Mouse (Mus musculus) ZHBTc4 (cell line): ENCODE results near the gene Sort1.

Source experiments
- DNase-seq: peaks from one replicate; pipeline ENCODE4 v3.0.0-alpha.2; 2011; ENCODE audit warnings: low read depth, low spot score

The Sort1 gene

DNA sequence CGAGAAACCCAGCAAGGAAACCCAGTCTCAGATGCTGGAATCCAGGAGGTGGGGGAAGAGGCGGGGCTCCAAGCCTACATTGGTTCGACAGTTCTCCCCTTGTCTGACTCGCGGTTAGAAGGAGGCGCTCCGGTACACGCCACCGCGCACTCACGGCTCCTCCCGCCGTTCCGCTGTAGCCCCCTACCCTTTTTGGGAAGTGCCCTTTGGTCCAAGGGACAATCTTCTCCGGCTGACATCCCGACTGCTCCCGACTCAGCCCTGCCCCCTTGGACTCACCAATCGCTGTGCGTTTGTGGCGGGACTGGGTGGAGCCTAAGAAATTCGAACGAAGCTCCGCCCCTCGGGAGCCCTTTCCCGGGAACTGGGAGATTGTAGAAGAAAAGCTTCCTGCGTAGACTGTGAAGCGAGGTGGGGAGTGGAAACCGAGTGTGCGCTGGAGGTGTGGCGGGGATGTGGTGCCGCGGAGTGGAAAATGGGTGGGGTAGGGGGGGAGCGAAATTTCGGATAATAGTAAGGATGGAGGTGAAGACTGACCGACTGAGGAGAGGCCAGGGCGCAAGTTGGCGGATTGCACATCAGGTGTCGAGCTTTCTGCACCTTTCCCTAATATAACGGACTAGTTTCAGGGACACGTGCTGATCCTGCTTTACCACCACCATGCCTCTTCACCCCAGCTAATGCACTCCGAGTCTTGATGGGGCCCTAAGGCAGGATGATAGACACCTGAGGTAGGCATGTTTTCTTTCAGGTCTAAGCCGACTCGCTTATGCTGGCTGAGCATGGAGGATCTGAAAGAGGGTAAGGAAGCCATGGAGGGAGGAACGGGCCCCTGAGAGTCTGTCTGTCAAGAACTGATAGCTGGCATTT lies 99.8 kb downstream of the Sort1 start, which contains the start of gene Psrc1:
Psrc1 (plus strand) TSS at position 355 of the 870 bp plus-strand sequence.
- DNase-seq: peak; percentile 95

DNA sequence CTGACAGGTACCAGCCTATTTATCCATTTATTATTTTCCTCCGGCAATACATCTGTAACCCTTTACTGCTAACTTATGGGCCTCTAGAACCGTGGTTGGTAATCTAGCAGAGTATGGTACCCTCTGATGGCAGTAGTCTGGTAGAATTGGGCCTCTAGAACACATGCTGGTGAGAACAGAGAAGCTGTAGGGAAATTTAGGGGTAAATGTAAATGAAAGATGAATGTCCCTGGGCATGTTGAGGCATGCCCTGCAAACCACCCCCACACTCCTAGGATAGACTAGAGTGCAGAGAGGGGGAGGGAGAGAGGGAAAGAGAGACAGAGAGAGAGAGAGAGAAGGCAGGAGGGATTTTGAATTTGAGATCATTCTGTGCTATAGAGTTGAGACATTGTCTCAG lies 100.5 kb downstream of the Sort1 start:
- DNase-seq: peak; percentile 64

DNA sequence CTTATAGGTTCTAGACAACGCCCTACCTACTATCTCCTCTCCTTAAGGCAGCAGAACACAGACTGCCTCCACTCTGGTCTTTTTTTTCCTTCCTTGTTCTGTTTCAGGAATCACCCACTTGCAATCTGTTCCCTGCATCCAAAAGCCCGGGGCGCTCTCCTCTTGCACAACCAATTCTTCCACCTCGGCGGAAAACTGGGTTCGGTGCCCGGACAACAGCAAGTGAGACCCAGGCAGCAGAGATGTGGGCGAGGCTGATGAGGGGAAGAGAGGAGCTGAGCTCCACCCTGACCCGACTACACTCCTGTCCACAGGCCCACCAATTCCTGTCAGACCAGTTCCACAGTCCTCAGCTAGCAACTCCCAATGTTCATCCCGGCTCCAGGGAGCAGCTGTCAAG lies 102.3 kb downstream of the Sort1 start:
- DNase-seq: no peak

DNA sequence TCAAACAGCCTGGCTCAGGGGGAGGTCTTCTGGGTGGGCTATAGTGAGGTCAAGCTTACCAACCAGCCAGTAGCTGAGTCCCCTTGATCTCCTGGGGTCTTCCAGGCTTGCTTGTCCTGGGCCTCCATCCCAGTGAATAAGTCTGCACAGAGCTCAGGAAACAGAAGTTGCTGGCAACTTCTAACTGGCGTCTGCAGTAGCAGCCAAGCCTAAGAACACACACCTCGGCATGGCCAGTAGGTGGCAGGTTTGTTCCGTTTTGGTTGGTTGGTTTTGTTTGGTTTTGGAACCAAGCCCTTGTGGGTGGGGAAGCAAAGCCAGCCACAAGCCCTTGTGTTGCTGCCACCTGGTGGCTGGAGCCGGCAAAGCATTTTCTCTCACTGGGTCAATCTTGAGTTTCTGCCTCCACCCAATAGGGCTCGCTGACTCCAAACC lies 105.2 kb downstream of the Sort1 start:
- DNase-seq: peak; percentile 97

DNA sequence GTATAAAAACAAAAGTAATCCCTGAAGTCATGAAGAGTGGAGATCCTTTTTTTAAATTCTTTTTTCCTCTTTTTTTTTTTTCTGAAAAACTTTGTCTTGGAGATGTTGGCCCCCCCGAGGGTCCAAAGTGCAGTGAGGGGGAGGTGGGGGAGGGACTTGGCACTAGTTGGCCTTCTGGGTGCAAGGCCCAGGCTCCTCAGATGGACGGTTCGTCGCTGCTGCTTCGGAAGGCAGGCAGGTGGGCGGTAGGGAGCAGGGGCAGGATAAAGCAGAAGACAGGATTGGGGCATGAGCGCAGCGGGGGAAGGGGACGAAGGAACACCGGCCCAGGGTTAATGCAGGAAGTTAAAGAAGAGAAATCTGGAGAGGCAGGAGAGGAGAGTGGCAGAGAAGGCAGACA lies 108.4 kb downstream of the Sort1 start:
- no peak for DNase-seq

DNA sequence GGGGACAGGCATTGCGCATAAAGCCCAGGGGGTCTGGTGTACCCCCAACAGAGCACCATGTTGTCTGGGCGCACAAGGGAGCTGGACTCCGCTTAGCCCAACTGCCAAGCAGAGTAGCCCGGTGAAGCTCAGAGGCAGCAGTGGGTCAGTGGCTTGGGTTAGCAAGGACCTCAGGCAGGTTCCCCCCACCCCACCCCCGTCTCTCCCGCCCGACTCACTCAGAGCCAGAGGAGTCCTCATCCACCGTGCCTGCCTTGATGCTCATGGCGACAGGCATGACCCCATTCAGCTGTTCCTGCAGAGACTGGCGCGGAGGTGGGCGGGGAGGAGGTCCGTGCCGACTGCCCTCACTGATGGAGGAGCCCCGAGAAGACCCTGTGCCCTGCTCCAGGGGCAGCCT lies 108.9 kb downstream of the Sort1 start:
- DNase-seq: no peak

DNA sequence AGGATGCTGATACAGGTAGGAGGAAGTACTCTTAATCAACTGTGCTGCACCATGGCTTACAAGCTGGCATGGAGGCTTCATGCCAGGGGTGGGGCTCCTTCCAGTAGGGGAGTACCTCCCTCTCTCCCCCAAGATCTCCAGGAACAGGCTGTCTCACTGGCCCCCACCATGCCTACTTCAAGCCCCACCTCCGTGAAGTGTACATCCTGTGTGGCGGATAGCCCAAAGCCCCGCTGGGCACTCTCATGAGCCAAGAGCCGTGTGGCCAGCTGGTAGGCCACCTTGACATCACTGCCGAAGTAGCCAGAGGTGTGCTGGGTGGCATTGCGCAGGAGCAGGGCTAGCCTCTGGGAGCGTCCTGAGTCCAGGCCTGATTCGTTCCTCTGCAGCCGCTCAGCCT lies 114.4 kb downstream of the Sort1 start:
- DNase-seq: no peak

DNA sequence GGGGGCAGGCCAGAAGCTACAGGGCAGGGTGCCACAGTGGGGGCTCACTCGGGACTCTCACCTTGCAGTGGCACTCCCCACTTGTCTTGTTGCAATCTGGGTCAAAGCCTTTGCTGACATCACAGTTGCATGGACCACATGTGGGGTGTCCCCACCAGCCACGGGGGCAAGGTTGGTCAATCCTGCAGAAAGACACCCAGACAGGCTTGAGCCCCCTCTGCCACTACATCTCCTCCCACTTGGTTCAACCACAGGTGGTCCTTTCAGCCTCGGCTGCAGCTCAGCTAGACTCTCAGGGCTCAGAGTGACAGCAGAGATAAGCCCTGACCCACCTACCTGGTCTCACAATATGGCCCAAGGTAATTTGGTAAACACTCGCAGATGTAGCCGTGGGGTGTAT lies 116.6 kb downstream of the Sort1 start:
- DNase-seq: no peak

DNA sequence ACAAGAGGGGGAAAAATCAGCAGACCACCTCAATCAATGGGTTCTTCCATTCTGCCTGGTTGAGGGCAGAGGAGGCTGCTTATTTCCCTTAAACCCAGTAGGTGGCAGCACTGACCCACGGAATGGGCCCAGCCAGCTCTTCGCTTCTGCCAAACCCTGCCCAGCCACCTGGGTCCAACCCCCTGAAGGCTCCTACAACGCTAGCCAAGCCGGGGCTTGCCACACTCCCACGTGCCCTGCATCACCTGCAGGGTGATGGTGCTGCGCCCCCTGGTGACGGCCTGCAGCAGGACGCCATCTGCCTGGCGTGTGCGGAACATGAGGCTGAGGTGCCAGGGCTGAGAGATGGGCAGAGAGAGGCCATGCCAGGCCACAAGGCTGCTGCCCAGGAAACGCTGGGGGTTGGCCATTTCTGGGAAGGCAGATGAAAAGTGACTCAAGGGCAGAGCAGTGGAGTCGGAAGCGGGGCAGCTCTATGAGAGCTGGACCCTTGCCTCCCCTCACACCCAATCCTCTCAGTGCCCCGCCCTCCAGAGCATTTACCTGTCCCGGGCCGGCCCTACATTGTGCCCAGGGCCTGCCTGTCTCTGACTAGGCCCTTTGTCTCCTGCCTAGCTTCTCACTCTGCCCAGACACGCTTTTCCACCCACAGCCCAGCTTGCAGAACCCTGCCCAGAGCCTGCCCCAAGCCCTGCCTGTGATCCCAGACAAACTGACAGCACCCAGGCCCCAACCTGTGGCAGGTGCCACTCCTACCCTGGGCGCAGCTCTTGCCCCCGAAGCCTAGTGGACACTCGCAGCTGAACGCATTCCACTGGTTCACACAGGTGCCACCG lies 118.0 kb downstream of the Sort1 start:
- DNase-seq: peak; percentile 96

DNA sequence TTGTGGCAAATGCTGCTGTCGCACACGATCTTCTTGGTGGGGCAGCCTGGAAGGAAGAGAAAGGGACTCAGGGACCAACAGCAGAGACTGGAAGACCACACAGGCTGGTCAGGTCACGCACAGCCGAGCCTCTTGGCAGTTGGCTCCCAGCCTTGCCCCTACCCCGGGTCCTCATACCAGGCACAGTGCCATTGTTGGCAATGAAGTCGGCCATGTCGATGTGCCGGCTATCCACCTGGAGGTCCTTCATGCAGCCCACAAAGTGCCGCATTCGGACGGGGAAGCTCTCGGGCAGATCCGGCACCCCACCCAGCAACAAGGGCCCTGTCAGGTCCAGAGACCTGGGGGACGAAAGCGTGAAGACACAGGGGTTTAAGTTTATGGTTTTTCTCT lies 118.6 kb downstream of the Sort1 start:
- DNase-seq: no peak

DNA sequence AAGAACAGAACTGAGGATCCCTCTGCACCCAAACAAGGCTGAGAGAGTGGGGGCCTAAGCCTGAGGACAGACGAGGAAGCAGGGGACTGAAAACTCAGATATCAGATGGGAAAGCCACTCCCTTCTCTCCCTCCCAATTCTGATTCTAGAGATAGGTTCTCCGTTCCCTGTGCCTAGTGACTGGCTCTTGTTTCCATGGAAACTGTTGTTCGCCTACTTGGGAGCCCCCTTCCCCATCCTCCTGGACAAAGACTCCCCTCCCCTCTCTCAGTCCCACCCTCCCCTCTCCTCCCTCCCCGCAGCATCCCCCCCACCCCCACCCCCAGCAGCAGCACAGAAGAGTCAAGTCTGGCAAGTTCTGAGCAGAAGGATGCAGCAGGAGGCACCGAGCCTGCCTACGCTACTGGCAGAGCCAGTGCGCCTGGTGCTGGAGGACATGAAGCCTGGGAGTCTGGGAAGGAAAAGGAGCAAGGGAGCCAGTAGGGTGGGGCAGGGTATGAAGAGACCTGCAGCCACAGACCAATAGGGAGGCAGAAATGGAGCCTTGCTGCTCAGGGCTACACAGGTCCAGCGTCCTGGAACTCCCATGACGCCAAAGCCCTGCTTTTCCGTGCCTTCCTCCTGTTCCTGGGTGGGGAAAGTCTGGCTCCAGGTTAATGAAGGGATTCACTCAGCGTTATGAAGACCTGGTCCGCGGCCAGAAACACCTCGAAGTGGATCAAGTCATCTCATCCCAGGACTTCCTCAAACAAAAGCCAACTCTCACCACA lies 121.8 kb downstream of the Sort1 start:
- DNase-seq: no peak

DNA sequence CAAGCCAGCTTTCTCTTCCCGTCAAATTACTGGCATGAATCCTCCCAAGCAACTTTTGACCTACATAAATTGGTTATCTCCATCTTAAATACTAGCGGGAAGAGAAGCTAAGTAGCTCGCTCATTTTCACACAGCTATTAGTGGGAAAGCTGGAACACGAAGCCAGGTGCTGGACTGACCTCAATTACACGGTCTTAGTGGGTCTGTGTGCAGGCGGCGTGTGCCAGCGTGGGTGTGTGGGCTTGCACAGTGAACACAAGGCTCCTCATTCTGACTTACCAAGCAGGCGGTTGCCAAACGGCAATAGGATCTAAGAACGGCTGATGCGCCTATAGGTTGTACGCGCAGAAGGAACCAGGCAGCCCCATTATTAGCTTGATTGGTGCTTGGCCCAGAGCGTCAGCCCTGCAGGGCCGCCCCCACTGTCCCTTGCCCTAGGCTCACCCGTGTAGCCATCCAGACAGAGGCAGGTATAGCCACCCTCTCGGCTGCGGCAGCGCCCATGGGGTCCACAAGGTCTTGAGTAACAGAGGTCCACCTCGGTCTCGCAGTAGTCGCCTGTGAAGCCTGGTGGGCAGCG lies 122.5 kb downstream of the Sort1 start:
- no peak for DNase-seq

DNA sequence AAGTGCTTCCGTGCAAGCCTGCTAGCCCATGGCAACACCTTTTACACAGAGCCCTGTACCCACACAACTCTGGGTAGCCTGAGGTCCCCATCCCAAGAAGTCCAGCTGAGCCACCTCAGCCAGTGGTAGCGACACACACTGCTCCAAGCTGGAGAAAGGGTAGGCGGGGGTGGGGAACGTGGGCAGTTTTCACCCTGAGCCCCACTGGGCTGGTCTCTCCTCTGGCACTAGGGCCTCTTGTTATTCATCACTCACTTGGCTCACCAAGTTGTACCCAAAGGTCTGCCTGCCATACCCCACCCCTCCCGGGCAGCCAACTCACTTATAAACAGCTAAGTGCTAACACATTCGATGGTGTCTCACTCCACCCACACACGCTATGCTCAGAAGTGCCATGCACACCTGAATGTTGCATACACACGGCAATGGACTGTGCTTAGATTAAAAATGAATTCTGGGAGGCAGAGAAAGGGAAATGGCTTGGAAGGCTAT lies 124.7 kb downstream of the Sort1 start:
- no peak for DNase-seq

DNA sequence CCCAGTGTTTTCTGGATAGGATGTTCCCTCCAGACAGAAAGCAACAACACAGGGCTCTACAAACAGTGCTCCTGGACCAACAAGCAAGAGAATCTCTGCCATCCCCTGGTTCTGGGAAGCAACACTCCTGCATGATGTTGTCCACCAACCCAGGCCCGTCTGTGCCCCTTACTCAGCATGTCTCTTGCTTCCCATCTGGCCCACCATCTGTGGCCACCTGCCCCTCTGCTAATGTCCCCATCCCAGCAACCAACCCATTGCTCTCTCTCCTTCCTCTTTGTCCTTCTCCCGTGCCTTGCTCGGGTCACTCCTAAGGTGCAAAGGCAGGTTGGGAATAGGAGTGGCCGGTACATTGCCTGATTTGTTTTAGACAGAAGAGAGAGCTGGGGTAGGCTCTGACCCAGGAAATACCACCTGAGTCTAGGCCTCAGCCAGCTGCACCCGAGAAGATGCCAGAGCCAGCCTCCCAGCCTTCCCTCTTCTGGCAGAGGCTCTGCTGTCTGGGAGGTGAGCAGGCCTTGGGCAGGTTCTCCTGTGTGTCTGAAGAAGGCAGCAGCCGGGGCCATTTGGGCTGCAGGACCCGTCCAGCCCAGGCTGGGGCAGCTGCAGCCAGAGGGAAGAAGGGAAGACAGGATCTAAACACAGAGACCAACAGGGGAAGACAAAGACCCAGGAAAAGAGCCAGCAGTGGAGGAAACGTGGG lies 125.9 kb downstream of the Sort1 start:
- no peak for DNase-seq

DNA sequence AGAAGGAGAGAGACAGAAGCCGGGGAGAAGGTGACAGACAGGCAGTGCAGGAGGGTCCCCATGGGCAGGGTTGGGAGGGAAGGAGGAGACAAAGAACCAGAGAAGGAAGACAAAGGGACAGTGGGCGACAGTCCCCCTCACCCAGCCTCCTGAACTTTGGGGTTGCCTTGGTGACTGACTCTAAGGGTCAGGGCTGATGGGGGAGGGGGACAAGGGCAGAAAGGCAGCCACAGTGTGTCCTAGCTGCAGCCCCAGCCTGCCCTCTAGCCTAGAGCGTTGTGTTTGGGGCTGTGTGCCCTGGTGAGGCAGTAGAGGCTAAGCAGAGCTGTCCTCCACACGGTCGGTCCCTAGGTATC lies 126.5 kb downstream of the Sort1 start:
- DNase-seq: no peak
